Mouse (Mus musculus) C2C12 (cell line): Measurements from ENCODE around the gene Ranbp3. TPM values are rescaled to one million over a fixed set of nuclear protein-coding genes. Genes with fewer than 3 reads are reported as not detected.

Experiments used
- H3K27me3 ChIP-seq: one replicate; pipeline ENCODE4 v1.6.1; 2011; ENCODE audit not compliant: control insufficient read depth, insufficient read depth, insufficient read length
- H3K36me3 ChIP-seq: one replicate; pipeline ENCODE4 v1.6.1; 2011; ENCODE audit not compliant: control insufficient read depth, insufficient read depth
- H3K4me3 ChIP-seq: one replicate; pipeline ENCODE4 v1.5.1; 2011; ENCODE audit warnings: mild to moderate bottlenecking, control low read depth; ENCODE audit not compliant: poor library complexity, insufficient read depth, severe bottlenecking
- H3K79me2 ChIP-seq: one replicate; pipeline ENCODE4 v1.6.1; 2011; ENCODE audit not compliant: control insufficient read depth, insufficient read depth
- H3K79me3 ChIP-seq: one replicate; pipeline ENCODE4 v1.6.1; 2011; ENCODE audit warnings: low read depth, control low read depth
- H3ac ChIP-seq: one replicate; pipeline ENCODE3; 2011; ENCODE audit warnings: low read depth; ENCODE audit not compliant: control insufficient read depth, insufficient read length
- CEBPB ChIP-seq: IDR thresholded peaks from one replicate; pipeline ENCODE4 v1.6.1; 2011; ENCODE audit warnings: low read depth, mild to moderate bottlenecking, control low read depth, moderate library complexity
- CTCF ChIP-seq: IDR thresholded peaks from one replicate; pipeline ENCODE4 v1.5.1; 2011; ENCODE audit not compliant: control insufficient read depth, insufficient read depth, insufficient read length
- FOSL1 ChIP-seq: IDR thresholded peaks from one replicate; pipeline ENCODE4 v1.8.0; 2011; ENCODE audit warnings: mild to moderate bottlenecking, low read length; ENCODE audit not compliant: poor library complexity, insufficient read depth, severe bottlenecking
- MAX ChIP-seq: IDR thresholded peaks from one replicate; pipeline ENCODE4 v1.6.1; 2011; ENCODE audit warnings: mild to moderate bottlenecking, control low read depth
- MYOD1 ChIP-seq: IDR thresholded peaks from one replicate; pipeline ENCODE4 v1.6.1; 2011; ENCODE audit warnings: low read depth; ENCODE audit not compliant: control insufficient read depth, insufficient read length
- MYOG ChIP-seq: IDR thresholded peaks from one replicate; pipeline ENCODE4 v1.6.1; 2011; ENCODE audit not compliant: control insufficient read depth, insufficient read length; ENCODE audit errors: extremely low read depth
- USF1 ChIP-seq: IDR thresholded peaks from one replicate; pipeline ENCODE4 v1.6.1; 2011; ENCODE audit warnings: low read depth, mild to moderate bottlenecking, control low read depth, moderate library complexity
- polyA plus RNA-seq: library from polyadenylated mRNA; unstranded; fragments of >200 nt; fragmentation: generic; extraction: Trizol; gene quantifications from one replicate; pipeline ENCODE4 v1.2.1, GENCODE M21; 2012; ENCODE audit warnings: missing spikeins

The Ranbp3 gene
- polyA plus RNA-seq, 1 experiment: 107 TPM

GRCm38 (mm10) chr17:56727659-56728058, 54.6 kb downstream of the Ranbp3 start:
- H3K4me3 ChIP-seq: no peak overlapping the region
- no peak overlapping the region for H3ac ChIP-seq
- TF ChIP-seq MYOG (no peak), CEBPB (no peak), CTCF (no peak), MAX (no peak), FOSL1 (no peak), USF1 (no peak)

GRCm38 (mm10) chr17:56728117-56728516, 55.0 kb downstream of the Ranbp3 start:
- no peaks in the 10 kb centered on the region for H3K79me3 ChIP-seq
- H3ac ChIP-seq: no peak overlapping the region
- peaks cover 34% of the 10 kb centered on the region for H3K27me3 ChIP-seq
- H3K4me3 ChIP-seq: no peak overlapping the region
- no peaks in the 10 kb centered on the region for H3K79me2 ChIP-seq
- TF ChIP-seq MYOG (no peak), CTCF (no peak), MAX (no peak), USF1 (no peak), MYOD1 (no peak), FOSL1 (no peak), CEBPB (no peak)
- no peaks in the 10 kb centered on the region for H3K36me3 ChIP-seq

More at GRCm38 (mm10) chr17:56727659-56728058, 54.6 kb downstream of the Ranbp3 start:
- H3K36me3 ChIP-seq: no peaks in the 10 kb centered on the region
- H3K27me3 ChIP-seq: peaks cover 32% of the 10 kb centered on the region
- no peaks in the 10 kb centered on the region for H3K79me2 ChIP-seq
- H3K79me3 ChIP-seq: no peaks in the 10 kb centered on the region

- TF ChIP-seq FOSL1 (no peak), MAX (no peak), MYOD1 (no peak), CEBPB (no peak), USF1 (no peak), MYOG (no peak), CTCF (no peak)
Measured at GRCm38 (mm10) chr17:56729151-56729550, 56.1 kb downstream of the Ranbp3 start.

GRCm38 (mm10) chr17:56729656-56730055, 56.6 kb downstream of the Ranbp3 start:
- Histone ChIP-seq H3K79me2 (no peaks in the 10 kb centered on the region), H3K36me3 (no peaks in the 10 kb centered on the region), H3K27me3 (peaks cover 50% of the 10 kb centered on the region), H3K4me3 (no peak overlapping the region), H3K79me3 (no peaks in the 10 kb centered on the region), H3ac (no peak overlapping the region)
- no peak for TF ChIP-seq USF1
- no peak for TF ChIP-seq CTCF
- TF ChIP-seq MAX: no peak
- TF ChIP-seq FOSL1: no peak
- no peak for TF ChIP-seq CEBPB
- TF ChIP-seq MYOG: no peak
- no peak for TF ChIP-seq MYOD1

More at GRCm38 (mm10) chr17:56729151-56729550, 56.1 kb downstream of the Ranbp3 start:
- H3K27me3 ChIP-seq: peaks cover 44% of the 10 kb centered on the region
- no peaks in the 10 kb centered on the region for H3K79me2 ChIP-seq
- no peak overlapping the region for H3K4me3 ChIP-seq
- H3K79me3 ChIP-seq: no peaks in the 10 kb centered on the region
- H3K36me3 ChIP-seq: no peaks in the 10 kb centered on the region
- no peak overlapping the region for H3ac ChIP-seq

GRCm38 (mm10) chr17:56736534-56736933, 63.4 kb downstream of the Ranbp3 start:
- Histone ChIP-seq H3K79me2 (no peaks in the 10 kb centered on the region), H3K4me3 (no peak overlapping the region), H3K79me3 (no peaks in the 10 kb centered on the region), H3ac (no peak overlapping the region), H3K36me3 (no peaks in the 10 kb centered on the region), H3K27me3 (peaks cover 70% of the 10 kb centered on the region)
- TF ChIP-seq USF1 (no peak), CEBPB (no peak), FOSL1 (no peak), MAX (no peak), MYOG (no peak)

- H3ac ChIP-seq: no peak overlapping the region
- TF ChIP-seq MAX (no peak), FOSL1 (no peak), CTCF (no peak)
- no peaks in the 10 kb centered on the region for H3K36me3 ChIP-seq
- peaks cover 68% of the 10 kb centered on the region for H3K27me3 ChIP-seq
- H3K79me3 ChIP-seq: no peaks in the 10 kb centered on the region
- no peaks in the 10 kb centered on the region for H3K79me2 ChIP-seq
- no peak overlapping the region for H3K4me3 ChIP-seq
Measured at GRCm38 (mm10) chr17:56738221-56738620, 65.1 kb downstream of the Ranbp3 start.
